Mouse (Mus musculus) kidney, postnatal 0 days (tissue): ENCODE data around the gene Wdfy1. TPM values are rescaled to one million over a fixed set of nuclear protein-coding genes. Genes with fewer than 3 reads are reported as not detected.

Experiments used
- ATAC-seq: fragments of 200-750 bp; cut with Nextera tagmentation; replicated peaks from 2 replicates; pipeline ENCODE4 v1.8.0; 2017; ENCODE audit warnings: low read depth, moderate number of reproducible peaks, moderate TSS enrichment, moderate library complexity; ENCODE audit not compliant: low FRiP score
- DNase-seq: peaks from one replicate; pipeline ENCODE4 v3.0.0-alpha.2; 2016; ENCODE audit warnings: low spot score
- H3K27ac ChIP-seq: fragments of 300-500 bp; sonication (generic); 2 replicates; pipeline ENCODE4 v1.5.1; 2014; ENCODE audit warnings: mild to moderate bottlenecking
- H3K27me3 ChIP-seq: fragments of 300-500 bp; sonication (generic); 2 replicates; pipeline ENCODE4 v1.6.1; 2014; ENCODE audit warnings: low read length, mixed read lengths; ENCODE audit not compliant: insufficient read depth
- H3K36me3 ChIP-seq: fragments of 300-500 bp; sonication (generic); 2 replicates; pipeline ENCODE4 v1.6.1; 2014; ENCODE audit warnings: low read length, mixed read lengths; ENCODE audit not compliant: insufficient read depth
- H3K4me1 ChIP-seq: fragments of 300-500 bp; sonication (generic); replicated peaks from 2 replicates; pipeline ENCODE4 v1.6.1; 2014; ENCODE audit warnings: antibody characterized with exemption, low read length, mixed read lengths; ENCODE audit not compliant: insufficient read depth
- H3K4me2 ChIP-seq: fragments of 300-500 bp; sonication (generic); 2 replicates; pipeline ENCODE4 v1.6.1; 2014; ENCODE audit warnings: mild to moderate bottlenecking, low read length, moderate library complexity, mixed read lengths
- H3K4me3 ChIP-seq: fragments of 300-500 bp; sonication (generic); replicated peaks from 2 replicates; pipeline ENCODE4 v1.5.1; 2014; ENCODE audit warnings: low read depth, low read length
- H3K9ac ChIP-seq: fragments of 300-500 bp; sonication (generic); 2 replicates; pipeline ENCODE4 v1.6.1; 2014; ENCODE audit warnings: low read depth, low read length
- H3K9me3 ChIP-seq: fragments of 300-500 bp; sonication (generic); replicated peaks from 2 replicates; pipeline ENCODE4 v1.6.1; 2016; ENCODE audit warnings: low read length, inconsistent platforms, mixed read lengths
- CTCF ChIP-seq: IDR thresholded peaks from 2 replicates; pipeline ENCODE4 v1.5.1; 2016; ENCODE audit warnings: antibody characterized with exemption, low read depth, mild to moderate bottlenecking, moderate library complexity
- WGBS: fragments of 180-500 bp; shearing (Covaris S2); extraction: QIAGEN DNeasy Blood & Tissue Kit; methylation state at CpG from one replicate; pipeline ENCODE4 v1.1.7; 2014; 5-methylcytosine and 5-hydroxymethylcytosine counted together
- polyA plus RNA-seq: library from polyadenylated mRNA; unstranded; fragments of >200 nt; fragmentation: Nextera tagmentation; extraction: Ambion mirVana; gene quantifications from 2 replicates; pipeline ENCODE4 v1.2.1, GENCODE M21; 2015

Wdfy1 gene
- polyA plus RNA-seq, 1 experiment from 2014 or later: 48.4 TPM

DNA sequence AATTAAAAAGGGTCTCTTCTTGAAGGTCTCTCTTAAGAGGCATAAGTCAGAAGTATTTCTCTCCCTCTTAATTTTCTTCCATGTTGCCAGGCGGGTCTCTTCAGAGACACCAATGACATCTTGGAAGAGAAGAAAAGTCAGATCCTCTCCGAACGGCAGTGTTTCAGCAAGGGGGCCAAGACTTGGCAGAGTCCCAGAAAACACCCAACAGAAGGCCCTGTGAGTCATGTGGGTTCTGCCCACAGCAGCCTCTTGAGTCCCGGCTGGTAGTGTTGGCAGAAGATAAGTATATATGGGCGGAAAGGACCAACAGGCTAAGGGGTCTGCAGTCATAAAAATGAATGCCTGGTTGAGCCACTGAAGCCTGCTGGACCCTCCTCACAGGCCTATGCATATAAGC is 30.9 kb upstream of the Wdfy1 start:
- DNase-seq (no peak), ATAC-seq (no peak)
- H3K4me2 ChIP-seq: no peak overlapping the region
- no peak for TF ChIP-seq CTCF
- no peaks in the 10 kb centered on the region for H3K27me3 ChIP-seq
- no peak overlapping the region for H3K9ac ChIP-seq
- no peaks in the 10 kb centered on the region for H3K36me3 ChIP-seq
- H3K4me3 ChIP-seq: no peak overlapping the region
- no peaks in the 10 kb centered on the region for H3K9me3 ChIP-seq
- no peak overlapping the region for H3K27ac ChIP-seq
- 75% methylated on average over 5 of the region's 5 CpGs for WGBS
- H3K4me1 ChIP-seq: no peaks in the 10 kb centered on the region

DNA sequence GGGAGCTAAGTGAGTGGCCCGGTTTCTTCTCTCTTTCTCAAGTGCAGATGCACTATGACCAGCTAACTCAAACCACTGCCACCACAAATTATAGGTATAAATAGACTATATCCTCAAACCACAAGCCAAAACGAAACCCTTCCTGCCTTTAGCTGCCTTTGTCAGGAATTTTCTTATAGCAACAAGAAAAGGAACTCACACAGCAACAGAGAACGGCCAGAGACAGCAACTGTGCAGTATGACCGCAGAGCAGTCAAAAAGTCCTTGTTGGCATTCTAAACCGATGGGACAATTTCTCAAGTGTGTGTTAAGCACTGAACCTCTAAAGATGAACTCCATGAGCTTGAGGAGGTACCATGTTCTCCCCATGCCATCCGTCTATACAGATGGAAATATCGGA is 27.7 kb upstream of the Wdfy1 start:
- no peak for TF ChIP-seq CTCF
- no peaks in the 10 kb centered on the region for H3K4me1 ChIP-seq
- no peak for DNase-seq
- H3K36me3 ChIP-seq: no peaks in the 10 kb centered on the region
- no peak overlapping the region for H3K27ac ChIP-seq
- no peak for ATAC-seq
- 91% methylated on average over 7 of the region's 7 CpGs for WGBS
- H3K27me3 ChIP-seq: no peaks in the 10 kb centered on the region
- no peaks in the 10 kb centered on the region for H3K9me3 ChIP-seq
- no peak overlapping the region for H3K4me2 ChIP-seq
- H3K9ac ChIP-seq: no peak overlapping the region
- H3K4me3 ChIP-seq: no peak overlapping the region

DNA sequence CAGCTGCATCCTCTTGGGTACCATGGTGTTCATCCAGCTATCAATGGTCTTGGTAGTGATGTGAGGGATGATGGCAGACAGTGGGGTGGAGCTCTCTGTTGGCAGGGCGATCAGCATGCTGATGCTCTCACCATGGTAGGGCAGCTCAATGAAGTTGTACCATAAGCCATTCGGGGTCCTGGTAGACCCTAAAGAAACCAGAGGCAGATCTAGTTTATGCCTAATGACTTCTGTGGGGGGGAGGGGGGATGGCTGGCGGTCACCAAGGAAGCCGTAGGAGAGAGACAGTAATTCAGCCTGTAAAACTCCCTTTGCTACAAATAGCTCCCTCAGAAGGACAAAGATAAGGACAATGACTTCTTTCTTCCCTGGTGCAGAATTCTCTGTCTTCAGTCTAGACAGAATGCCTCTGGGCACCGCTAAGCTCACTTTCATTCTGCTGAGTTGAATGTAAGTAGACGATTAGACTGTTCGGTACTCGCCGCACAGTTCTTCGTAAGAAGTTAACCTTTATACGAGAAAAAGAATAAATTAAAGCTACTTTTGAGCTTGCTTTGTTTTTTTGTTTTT is 27.0 kb upstream of the Wdfy1 start:
- no peaks in the 10 kb centered on the region for H3K9me3 ChIP-seq
- H3K36me3 ChIP-seq: no peaks in the 10 kb centered on the region
- WGBS: 89% methylated on average over 11 of the region's 11 CpGs
- no peak overlapping the region for H3K9ac ChIP-seq
- TF ChIP-seq CTCF: no peak
- no peak overlapping the region for H3K4me2 ChIP-seq
- no peaks in the 10 kb centered on the region for H3K4me1 ChIP-seq
- H3K4me3 ChIP-seq: no peak overlapping the region
- DNase-seq (no peak), ATAC-seq (no peak)
- H3K27me3 ChIP-seq: no peaks in the 10 kb centered on the region
- H3K27ac ChIP-seq: no peak overlapping the region

DNA sequence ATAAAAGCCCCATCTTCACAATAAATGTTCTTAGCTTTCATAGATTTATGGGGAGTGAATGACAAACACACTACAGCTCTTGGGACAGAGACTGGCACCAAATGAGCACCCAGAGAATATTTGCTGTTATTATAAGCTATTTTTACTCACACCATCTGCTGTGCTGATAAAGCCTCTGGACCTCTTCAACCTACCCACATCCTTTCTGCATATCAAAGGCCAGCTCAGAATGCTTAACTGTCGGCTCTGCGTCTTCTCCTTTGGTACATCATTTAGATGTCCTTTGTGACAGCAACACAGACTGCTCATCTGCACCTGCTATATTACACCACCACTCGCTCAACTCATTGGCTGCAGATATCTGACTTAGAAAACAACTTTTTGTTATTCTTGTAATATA is 21.1 kb upstream of the Wdfy1 start:
- no peak for DNase-seq
- TF ChIP-seq CTCF: no peak
- Histone ChIP-seq H3K27ac (no peak overlapping the region), H3K4me1 (no peaks in the 10 kb centered on the region), H3K4me2 (no peak overlapping the region), H3K9me3 (no peaks in the 10 kb centered on the region), H3K36me3 (no peaks in the 10 kb centered on the region), H3K4me3 (no peak overlapping the region), H3K27me3 (no peaks in the 10 kb centered on the region), H3K9ac (no peak overlapping the region)
- 92% methylated on average over 3 of the region's 3 CpGs for WGBS
- no peak for ATAC-seq

DNA sequence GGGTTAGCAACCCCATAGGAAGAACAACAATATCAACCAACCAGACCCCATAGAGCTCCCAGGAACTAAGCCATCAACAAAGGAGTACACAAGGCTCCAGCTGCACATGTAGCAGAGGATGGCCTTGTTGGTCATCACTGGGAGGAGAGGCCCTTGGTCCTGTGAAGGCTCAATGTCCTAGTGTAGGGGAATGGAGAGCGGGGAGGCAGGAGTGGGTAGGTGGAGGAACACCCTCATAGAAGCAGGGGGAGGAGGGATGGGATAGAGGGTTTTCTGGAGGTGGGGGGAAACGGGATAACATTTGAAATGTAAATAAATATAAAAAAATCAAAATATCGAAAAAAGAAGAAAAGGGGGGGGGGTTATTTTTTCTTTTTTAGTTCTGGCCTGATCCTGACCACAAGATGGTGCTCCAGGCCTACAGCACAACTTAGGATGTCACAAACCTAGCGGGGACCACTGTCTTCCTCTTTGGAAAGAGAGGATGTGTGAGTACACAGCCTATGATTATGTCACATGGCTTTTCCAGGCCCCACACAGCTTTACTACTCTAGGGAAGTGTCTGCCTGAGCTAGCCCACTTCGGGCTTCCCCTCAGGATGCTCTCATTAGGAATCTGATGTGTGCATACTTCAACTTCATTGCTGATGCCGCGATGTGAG is 10.5 kb upstream of the Wdfy1 start:
- H3K27ac ChIP-seq: no peak overlapping the region
- no peak overlapping the region for H3K4me2 ChIP-seq
- H3K4me3 ChIP-seq: no peak overlapping the region
- H3K36me3 ChIP-seq: peaks cover 12% of the 10 kb centered on the region
- no peaks in the 10 kb centered on the region for H3K9me3 ChIP-seq
- no peak for ATAC-seq
- H3K27me3 ChIP-seq: no peaks in the 10 kb centered on the region
- no peak overlapping the region for H3K9ac ChIP-seq
- peak; percentile 79 for DNase-seq
- no peaks in the 10 kb centered on the region for H3K4me1 ChIP-seq
- WGBS: 59% methylated on average over 7 of the region's 7 CpGs
- TF ChIP-seq CTCF: peak; percentile 77

DNA sequence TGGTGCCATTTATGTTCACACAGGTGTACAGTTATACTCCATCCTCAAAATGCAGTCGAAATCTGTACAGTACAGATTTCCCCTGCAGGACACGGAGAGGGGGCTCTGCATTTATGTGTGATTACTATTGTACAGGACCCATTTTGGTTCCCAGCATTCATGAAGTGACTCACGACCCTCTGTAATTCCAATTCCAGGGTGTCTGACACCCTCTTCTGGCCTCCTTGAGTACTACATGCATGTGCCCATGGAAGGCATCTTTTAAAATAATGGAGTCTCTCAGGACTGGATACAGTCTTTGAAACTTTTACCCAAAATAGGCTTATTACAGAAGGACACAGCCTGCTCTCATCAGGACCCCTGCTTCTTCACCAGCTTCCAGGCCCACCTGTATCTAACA is 6.5 kb upstream of the Wdfy1 start:
- DNase-seq (no peak), ATAC-seq (no peak)
- Histone ChIP-seq H3K27me3 (no peaks in the 10 kb centered on the region), H3K36me3 (peaks cover 26% of the 10 kb centered on the region), H3K4me3 (no peak overlapping the region), H3K4me2 (no peak overlapping the region), H3K4me1 (no peaks in the 10 kb centered on the region), H3K9ac (no peak overlapping the region), H3K27ac (no peak overlapping the region), H3K9me3 (no peaks in the 10 kb centered on the region)
- 90% methylated on average over 3 of the region's 3 CpGs for WGBS
- TF ChIP-seq CTCF: peak; percentile 54

DNA sequence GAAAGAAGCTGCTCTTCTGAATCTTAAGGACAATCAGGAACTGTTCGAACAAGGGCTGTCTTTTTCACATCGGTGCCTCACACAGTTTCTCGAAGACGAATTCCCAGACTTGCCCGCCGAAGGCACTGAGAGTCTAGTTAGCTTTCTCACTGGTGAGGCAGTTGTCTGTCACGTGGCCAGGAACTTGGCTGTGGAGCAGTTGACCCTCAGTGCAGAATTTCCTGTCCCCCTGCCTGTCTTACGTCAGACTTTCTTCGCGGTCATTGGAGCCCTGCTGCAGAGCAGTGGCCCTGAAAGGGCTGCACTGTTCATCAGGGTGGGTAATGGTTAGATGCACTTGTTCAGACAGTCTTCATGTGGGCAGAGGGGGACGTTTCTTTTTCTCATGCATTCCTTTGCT is 2.1 kb upstream of the Wdfy1 start:
- H3K4me3 ChIP-seq: no peak overlapping the region
- no peaks in the 10 kb centered on the region for H3K4me1 ChIP-seq
- WGBS: 79% methylated on average over 11 of the region's 11 CpGs
- no peaks in the 10 kb centered on the region for H3K9me3 ChIP-seq
- no peak for DNase-seq
- TF ChIP-seq CTCF: no peak
- peaks cover 26% of the 10 kb centered on the region for H3K36me3 ChIP-seq
- no peak overlapping the region for H3K27ac ChIP-seq
- ATAC-seq: no peak
- H3K9ac ChIP-seq: no peak overlapping the region
- no peak overlapping the region for H3K4me2 ChIP-seq
- no peaks in the 10 kb centered on the region for H3K27me3 ChIP-seq
